Mouse (Mus musculus): Measurements from ENCODE around the gene Rtn3. TPM values are rescaled to one million over a fixed set of nuclear protein-coding genes. Genes with fewer than 3 reads are reported as not detected.

The Rtn3 gene
- total RNA-seq, 2 experiments from 2014 or later: 798 to 841 TPM

DNA sequence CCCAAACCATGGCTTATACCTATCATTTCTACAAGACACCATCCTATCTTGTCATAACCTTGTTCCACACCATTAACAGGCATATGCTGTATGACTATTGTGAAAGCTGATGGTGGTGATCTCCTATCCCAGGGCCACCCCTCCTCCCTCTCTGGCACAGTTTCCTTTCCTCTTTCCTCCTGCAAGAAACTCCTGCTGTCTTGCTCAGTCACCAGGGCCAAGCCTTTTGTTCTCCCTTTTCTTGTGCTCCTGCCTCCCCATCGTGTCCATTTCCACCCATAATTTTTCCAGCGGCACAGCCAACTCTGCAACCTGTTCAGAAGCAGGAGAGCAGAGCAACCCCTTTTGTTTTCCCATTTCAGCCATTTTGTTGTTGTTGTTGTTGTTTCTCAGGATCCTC is 97.0 kb downstream of the Rtn3 start:
- no peak for DNase-seq (ENCODE audit: extremely low spot score in 1 of 2, low spot score in 1 of 2)

DNA sequence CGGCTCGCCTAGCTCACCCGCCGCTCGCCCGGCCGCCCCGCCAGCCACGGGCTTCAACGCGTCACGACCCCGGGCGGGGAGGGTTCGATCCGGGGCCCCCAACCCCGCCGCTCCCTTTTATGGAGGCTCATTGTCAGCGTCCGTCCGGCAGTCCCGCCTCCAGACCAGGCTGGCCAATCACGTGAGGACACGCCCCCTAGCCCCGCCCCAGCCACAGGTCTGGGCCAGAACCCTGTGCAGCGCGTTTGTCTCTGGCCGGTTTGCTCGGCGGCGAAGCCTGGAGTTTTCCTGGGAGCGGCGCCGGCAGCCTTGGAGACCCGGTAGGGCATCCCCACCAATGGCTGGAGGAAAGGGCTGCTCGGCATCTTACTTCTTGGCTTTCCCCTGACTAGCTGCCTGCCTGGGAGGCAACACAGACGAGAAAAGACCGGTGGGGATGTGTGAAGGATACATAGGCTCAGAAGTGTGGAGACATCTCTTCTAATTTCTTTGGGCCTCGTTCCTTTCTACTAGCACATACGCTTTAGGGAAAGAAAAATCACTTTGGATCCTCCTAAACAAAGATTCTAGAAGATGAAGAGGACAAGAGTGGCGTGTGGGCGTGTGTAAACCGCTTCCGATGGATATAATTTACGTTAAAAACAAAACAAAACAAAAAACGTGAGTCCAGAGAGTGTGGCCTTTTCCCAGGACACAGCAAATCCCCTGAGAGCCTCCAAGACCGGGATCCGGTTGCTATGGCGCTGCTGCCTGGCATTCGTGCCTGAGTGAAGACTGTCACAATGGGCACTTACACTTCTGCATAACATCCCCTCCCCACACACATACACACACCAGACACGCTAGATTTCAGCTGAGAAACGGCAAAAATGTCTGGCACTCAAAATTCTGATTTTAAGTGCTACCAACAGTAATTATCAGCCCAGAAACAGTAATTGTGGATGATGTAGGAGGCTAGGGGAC is 99.9 kb downstream of the Rtn3 start, which contains the start of gene Spindoc:
Gene Spindoc (minus strand): TSS at position 92 of the 963 bp plus-strand sequence.
- peak; percentile 97 for DNase-seq (ENCODE audit: extremely low spot score in 1 of 2, low spot score in 1 of 2)

DNA sequence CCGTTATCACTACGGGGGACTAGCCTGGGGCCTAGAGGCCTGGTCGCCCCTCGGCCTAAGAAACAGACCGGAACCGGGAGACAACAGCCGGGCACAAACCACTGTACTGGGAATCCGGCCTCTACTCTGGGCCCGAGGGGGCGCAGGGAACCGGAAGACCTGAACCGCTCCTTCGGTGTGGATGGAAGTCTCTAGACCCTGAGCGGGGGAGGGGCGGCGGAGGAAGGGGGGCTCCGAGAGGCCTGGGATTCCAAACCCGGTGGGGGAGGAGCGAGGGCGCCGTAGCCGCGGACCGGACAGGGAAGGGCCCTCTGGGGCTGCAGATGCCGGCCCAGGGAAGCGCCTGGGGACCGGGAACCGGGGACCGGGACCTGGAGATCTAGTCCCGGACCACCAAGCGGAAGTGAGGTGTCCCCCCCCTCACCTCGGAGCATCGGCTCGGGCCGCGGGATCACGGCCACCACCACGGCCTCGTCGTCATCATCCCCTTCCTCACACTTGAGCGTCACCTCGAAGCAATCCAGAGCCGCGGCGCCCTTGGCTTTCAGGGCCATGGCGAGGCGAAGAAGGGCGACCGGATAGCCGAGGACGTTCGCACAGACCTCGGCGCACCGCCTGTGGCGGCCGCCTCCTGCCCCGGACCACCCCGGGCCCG is 100.7 kb downstream of the Rtn3 start:
- DNase-seq (ENCODE audit: extremely low spot score in 1 of 2, low spot score in 1 of 2): peak; percentile 48 to 50

- no peak for DNase-seq (ENCODE audit: extremely low spot score in 1 of 2, low spot score in 1 of 2)
Measured at GRCm38 (mm10) chr19:7381906-7382247, 101.2 kb downstream of the Rtn3 start.

- no peak for DNase-seq (ENCODE audit: extremely low spot score in 1 of 2, low spot score in 1 of 2)
Measured at GRCm38 (mm10) chr19:7377639-7378038, 105.4 kb downstream of the Rtn3 start.

Small RNA genes lying within 50 kb of the gene (microRNA-seq; reads per million reads assigned to microRNA genes)
- gene Mir6991: 1.1 to 2.8 reads per million in 2 experiments

Other genes with a start within 250 kb of the Rtn3 start
- 10 to 100 TPM; 24.6 to 34.6 TPM for gene Naa40, start 242.1 kb downstream of the Rtn3 start, total RNA-seq (2021)
- 10 to 100 TPM; 17.4 to 20.0 TPM for gene Rcor2, start 216.0 kb downstream of the Rtn3 start, total RNA-seq (2021)
- 100 to 1,000 TPM; 102 to 130 TPM for gene Mark2, start 141.4 kb downstream of the Rtn3 start, total RNA-seq (2021)
- 10 to 100 TPM; 33.8 to 35.3 TPM for gene Spindoc, start 100.3 kb downstream of the Rtn3 start, total RNA-seq (2021)
- gene 2700081O15Rik, start 65.7 kb downstream of the Rtn3 start, total RNA-seq (2021): 10 to 100 TPM; 48.9 to 51.4 TPM
- gene Atl3, start 10.8 kb upstream of the Rtn3 start, total RNA-seq (2021): 10 to 100 TPM; 20.4 to 22.1 TPM
- 10 to 100 TPM; 22.1 to 26.9 TPM for gene Pla2g16, start 74.2 kb upstream of the Rtn3 start, total RNA-seq (2021)
- under 1 TPM; 0.28 to 0.32 TPM for gene Lgals12, start 123.9 kb upstream of the Rtn3 start, total RNA-seq (2021)
- not detected for gene Hrasls5, start 129.3 kb upstream of the Rtn3 start, total RNA-seq (2021)
- not detected for gene Slc22a19, start 228.0 kb upstream of the Rtn3 start, total RNA-seq (2021)

Data from layer of hippocampus, postnatal 25 days (tissue).